Comparison of ENCODE assay signal across 21 mouse cellular contexts in the genomic region with DNA sequence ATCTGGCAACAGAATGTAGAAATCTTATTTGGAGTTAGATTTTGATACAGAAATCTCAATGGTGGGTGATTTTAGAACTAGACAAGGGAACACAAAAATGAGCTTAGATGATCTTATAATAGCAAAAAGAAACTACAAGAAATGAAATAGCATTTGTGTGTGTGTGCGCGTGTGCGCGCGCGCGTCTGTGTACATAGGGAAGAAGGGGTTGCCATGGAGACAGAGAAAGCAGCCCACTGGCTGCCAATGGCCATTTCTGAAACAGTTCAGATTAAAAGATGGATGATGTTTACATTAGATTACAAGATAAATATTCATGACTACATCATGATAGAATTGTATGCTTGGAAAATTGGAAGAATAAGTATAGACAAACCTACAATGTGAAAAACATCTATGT.
DNase-seq lines count a peak whose midpoint lies in the region; ATAC-seq lines count a peak whose summit lies in the region.
"Had no signal": no experiment of that assay in that cellular context is flagged by ENCODE, and none has a peak within 500 bp of the region (broad histone marks: within the 10 kb centered on the region; RNA-seq: fewer than 3 reads in every experiment).

No protein-coding gene starts in this region.

- DNase-seq in frontal cortex, postnatal 25 days (ENCODE audit: low spot score in 2 of 2) = no peak
- DNase-seq in left cerebral cortex, postnatal 14 days (ENCODE audit: low spot score in 2 of 2) = peak; percentile 29 to 65
- no peak for DNase-seq in left cerebral cortex, postnatal 4 days
- DNase-seq in right cerebral cortex, postnatal 36 days (ENCODE audit: low spot score in 2 of 2) = peak; percentile 2 to 4
- no peak for DNase-seq in cerebellum, postnatal 25 days
- DNase-seq in cerebellum, adult 18-20 months = no peak
- DNase-seq: adrenal gland, postnatal 25 days; cerebellum, adult 2 months; liver; lung, postnatal 10 days; thymus, postnatal 14 days had no signal

- ATAC-seq in frontal cortex, adult (ENCODE audit: low TSS enrichment) = peak; percentile 62
- peak; percentile 73 for ATAC-seq in midbrain, embryonic 16.5 days
- ATAC-seq: intestine, postnatal 0 days had no signal

- WGBS in midbrain, embryonic 16.5 days = 86% methylated on average over 7 of the region's 7 CpGs

- intact Hi-C loops in left cerebral cortex, postnatal 14 days (cut with DNase I) = no loop called here
- intact Hi-C loops in left cerebral cortex, postnatal 4 days (cut with DNase I) = no loop called here

- H3K4me3 ChIP-seq in midbrain, embryonic 16.5 days (ENCODE audit: low read depth, low read length) = no peak overlapping the region
- H3K4me3 ChIP-seq: embryonic facial prominence, embryonic 12.5 days; erythroblast, embryonic 14.5 days; heart, embryonic 10.5 days; hindbrain, embryonic 15.5 days; kidney, embryonic 15.5 days; myocyte had no signal

- no peaks in the 10 kb centered on the region for H3K9me3 ChIP-seq in midbrain, embryonic 16.5 days (replicated peaks; ENCODE audit: control insufficient read depth, low read length, poor library complexity, severe bottlenecking)
- H3K9me3 ChIP-seq: embryonic facial prominence, embryonic 12.5 days; G1E; heart, embryonic 10.5 days; hindbrain, embryonic 15.5 days; kidney, embryonic 15.5 days had no signal

- H3K9ac ChIP-seq in midbrain, embryonic 16.5 days (ENCODE audit: low read depth, low read length) = no peak overlapping the region
- H3K9ac ChIP-seq: embryonic facial prominence, embryonic 12.5 days; hindbrain, embryonic 15.5 days; kidney, embryonic 15.5 days had no signal

- no peak overlapping the region for H3K4me2 ChIP-seq in midbrain, embryonic 16.5 days (ENCODE audit: low read length)
- H3K4me2 ChIP-seq: embryonic facial prominence, embryonic 12.5 days; hindbrain, embryonic 15.5 days; kidney, embryonic 15.5 days had no signal

- H3K27ac ChIP-seq in midbrain, embryonic 16.5 days (ENCODE audit: low read length) = no peak overlapping the region
- H3K27ac ChIP-seq: embryonic facial prominence, embryonic 12.5 days; heart, embryonic 10.5 days; hindbrain, embryonic 15.5 days; kidney, embryonic 15.5 days had no signal

- no peaks in the 10 kb centered on the region for H3K27me3 ChIP-seq in midbrain, embryonic 16.5 days (ENCODE audit: control insufficient read depth, insufficient read depth, low read depth, low read length)
- H3K27me3 ChIP-seq: embryonic facial prominence, embryonic 12.5 days; hindbrain, embryonic 15.5 days; kidney, embryonic 15.5 days had no signal

- no peaks in the 10 kb centered on the region for H3K36me3 ChIP-seq in midbrain, embryonic 16.5 days (ENCODE audit: control insufficient read depth, insufficient read depth, low read length)
- H3K36me3 ChIP-seq: embryonic facial prominence, embryonic 12.5 days; G1E; heart, embryonic 10.5 days; hindbrain, embryonic 15.5 days; kidney, embryonic 15.5 days had no signal

- no peaks in the 10 kb centered on the region for H3K4me1 ChIP-seq in midbrain, embryonic 16.5 days (ENCODE audit: control insufficient read depth, insufficient read depth, low read length)
- H3K4me1 ChIP-seq: embryonic facial prominence, embryonic 12.5 days; heart, embryonic 10.5 days; hindbrain, embryonic 15.5 days; kidney, embryonic 15.5 days had no signal

Comparison
In these comparisons a context has a peak if more than half of its experiments do, and no peak if none do; other contexts are left out.
1. DNase-seq: peak in left cerebral cortex, postnatal 14 days (2 of 2) and right cerebral cortex, postnatal 36 days (2 of 2); none in frontal cortex, postnatal 25 days (0 of 2), left cerebral cortex, postnatal 4 days (single experiment), cerebellum, postnatal 25 days (0 of 2) and cerebellum, adult 18-20 months (0 of 2).